Mouse (Mus musculus) bone marrow, adult 2 months (tissue): ENCODE measurements around the gene Gm13272.
"Not testable (repeated sequence)": the region's sequence is repeated elsewhere in the genome, so short reads cannot be mapped to it uniquely, and the experiment has no call there.

Experiments used
- CTCF ChIP-seq: fragments of 200-500 bp; IDR thresholded peaks from 2 replicates; pipeline ENCODE4 v1.5.1; 2011; ENCODE audit warnings: low read length, control low read depth; ENCODE audit not compliant: control insufficient read depth, insufficient read depth
- POLR2A ChIP-seq: fragments of 200-500 bp; IDR thresholded peaks from 2 replicates; pipeline ENCODE4 v1.6.1; 2011; ENCODE audit warnings: low read depth, mild to moderate bottlenecking, control low read depth, low read length, borderline replicate concordance; ENCODE audit not compliant: control insufficient read depth

DNA sequence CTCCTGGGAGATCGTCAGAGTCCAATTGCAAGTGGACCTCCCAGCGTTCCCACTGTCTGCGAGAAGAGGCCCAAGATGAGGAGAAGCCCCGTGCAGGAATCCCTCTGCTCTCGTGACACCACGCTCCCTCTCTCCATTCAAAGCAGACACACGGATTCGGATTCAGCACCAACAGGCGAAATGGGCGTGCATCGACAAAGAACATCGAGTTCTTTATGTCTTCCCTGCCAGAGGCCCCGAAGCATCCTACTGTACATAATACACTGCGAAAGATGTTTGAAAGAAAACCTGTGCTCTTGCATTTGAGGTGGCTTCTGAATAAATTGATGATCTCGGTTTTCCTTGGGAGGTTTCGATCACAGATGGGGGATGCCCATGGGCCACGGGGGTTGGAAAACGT, 670 bp downstream of the Gm13272 start:
- not testable (repeated sequence) for TF ChIP-seq CTCF, POLR2A
